Mouse (Mus musculus): ENCODE results near the gene Ccn5.

Ccn5 gene

DNA sequence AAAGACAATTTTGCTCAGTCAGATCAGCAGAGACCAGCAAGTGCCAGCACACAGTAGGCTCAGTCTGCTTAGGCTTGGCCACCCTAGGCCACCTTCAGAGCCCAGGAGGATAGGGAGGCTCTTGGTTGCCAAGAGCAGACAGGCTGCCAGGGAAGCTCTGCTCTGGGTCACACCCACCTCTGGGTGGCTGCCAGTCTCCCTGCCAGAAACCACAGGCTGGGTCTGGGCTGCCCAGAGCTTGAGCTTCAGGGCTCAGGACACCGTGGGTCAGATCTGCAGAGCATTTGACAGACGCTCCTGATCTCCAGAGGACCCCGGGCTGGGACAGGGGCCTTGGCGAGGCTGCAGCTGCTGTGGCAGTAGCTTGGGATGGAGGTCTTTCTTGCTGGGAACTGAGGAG lies at the start of gene Ccn5:
TSS of gene Ccn5 (plus strand) at position 255 of the 400 bp plus-strand sequence.
- no peak for DNase-seq (ENCODE audit: low spot score)

DNA sequence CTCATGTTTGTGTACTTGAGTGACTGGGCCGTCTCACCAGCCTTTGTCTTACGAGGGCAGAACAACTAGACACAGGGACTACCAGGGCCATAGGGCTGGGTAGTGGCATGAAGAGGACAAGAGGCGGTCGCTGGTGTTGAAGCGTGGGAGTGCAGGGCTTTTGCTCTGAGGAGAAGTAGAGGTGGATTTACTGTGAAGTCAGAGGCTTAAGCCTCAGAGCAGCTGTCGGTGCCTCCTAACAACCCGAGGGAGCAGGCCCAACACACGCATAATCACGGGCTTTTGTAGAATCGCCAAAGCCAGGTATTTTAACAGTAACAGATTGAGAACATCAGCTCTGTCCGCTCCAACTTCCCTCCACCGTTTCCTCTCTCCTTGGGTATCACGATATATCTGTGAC lies 44.0 kb upstream of the Ccn5 start:
- no peak for DNase-seq (ENCODE audit: low spot score)

DNA sequence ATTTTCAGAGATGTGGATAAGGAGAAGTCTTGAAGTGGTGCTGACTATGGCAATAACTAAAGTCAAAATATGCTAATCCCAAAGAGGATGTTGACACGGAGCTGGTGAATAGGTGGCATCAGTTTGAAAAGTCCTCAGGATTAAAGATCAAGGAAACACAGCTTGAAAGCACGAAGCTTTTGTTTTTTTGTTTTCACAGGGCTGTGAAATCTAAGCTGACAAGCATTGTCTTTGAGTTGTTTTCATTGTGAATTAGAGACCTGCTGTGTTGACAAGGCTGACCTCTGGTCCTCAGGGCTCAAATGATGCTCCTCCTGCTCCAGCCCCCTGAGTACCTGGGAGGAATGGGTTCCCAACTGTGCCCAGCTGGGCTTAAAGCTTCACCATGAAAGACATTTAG lies 43.6 kb upstream of the Ccn5 start:
- no peak for DNase-seq (ENCODE audit: low spot score)

DNA sequence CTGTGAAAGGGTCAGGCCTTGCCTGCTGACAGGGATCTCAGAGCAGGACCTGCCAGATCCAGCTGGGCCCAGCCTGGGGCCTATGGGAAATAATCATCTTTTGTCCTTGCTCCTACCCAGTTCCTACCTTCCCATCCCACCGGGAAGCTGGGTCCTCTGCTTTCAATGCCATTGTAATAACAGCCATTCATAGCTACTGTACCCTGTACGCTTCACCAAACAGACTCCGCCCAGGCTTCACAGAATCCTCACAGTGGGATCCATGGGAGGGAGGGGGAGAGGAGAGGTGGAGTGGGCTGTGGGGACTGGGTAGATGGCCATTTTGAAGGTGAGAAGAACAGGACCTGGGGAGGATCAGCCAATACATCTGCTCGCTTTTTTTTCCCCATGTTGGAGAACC lies 41.8 kb upstream of the Ccn5 start:
- no peak for DNase-seq (ENCODE audit: low spot score)

DNA sequence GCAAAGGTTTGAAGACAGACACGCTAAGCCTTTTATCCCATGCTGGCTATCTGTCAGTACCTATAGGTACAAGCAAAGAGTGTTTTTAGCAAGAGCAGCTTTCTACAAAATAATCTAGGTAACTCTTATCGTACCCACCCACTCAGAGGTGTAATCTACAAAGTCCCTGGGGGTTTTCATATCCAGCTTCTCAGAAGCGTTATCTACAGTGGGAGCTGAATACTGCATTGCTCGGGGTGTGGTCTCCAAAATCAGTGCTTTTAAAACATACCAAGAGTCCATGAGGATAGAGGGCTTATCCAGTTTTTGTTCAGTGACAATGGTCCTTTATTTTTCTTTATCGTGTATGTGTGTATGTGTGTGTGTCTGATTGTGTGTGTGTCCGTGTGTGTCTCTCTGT lies 37.3 kb upstream of the Ccn5 start:
- no peak for DNase-seq (ENCODE audit: low spot score)

DNA sequence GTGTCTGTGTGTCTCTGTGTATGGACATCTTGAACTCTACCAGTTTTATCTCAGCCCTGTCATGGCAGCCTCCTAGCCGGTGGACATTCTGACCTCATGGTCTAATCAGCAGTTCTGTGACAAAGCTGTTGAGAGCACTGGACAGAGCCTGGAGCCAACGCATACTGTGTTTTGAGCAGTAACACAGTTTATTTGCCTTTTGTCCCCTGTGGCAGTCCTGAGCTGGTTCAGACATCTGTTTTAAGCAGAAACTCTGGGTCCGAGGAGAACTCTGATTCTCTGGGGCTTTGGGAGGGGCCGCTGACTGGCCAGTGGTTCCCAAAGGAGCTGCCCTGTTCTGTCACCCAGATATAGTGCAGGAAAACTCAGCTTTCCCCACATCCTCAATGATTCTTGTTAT lies 36.8 kb upstream of the Ccn5 start:
- no peak for DNase-seq (ENCODE audit: low spot score)

DNA sequence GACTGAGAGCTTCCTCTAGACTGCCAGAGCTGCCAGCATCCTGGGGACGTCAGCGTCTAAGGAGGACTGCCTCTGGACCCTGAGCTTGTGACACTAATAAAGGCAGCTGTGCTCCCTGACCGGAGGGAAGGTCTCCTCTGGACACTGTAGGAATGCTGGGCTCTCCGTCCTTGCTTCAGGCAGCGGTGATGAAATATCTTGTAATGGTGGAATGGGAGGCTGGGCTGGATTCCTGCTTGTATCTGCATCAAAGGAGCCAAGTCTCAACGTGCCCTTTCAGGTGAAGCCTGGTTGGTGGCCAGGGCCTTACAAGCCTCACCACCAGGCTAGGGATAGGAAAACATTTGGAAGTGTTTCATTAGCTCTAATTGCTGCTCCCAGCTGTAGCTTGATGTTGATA lies 33.6 kb upstream of the Ccn5 start:
- DNase-seq (ENCODE audit: low spot score): no peak

DNA sequence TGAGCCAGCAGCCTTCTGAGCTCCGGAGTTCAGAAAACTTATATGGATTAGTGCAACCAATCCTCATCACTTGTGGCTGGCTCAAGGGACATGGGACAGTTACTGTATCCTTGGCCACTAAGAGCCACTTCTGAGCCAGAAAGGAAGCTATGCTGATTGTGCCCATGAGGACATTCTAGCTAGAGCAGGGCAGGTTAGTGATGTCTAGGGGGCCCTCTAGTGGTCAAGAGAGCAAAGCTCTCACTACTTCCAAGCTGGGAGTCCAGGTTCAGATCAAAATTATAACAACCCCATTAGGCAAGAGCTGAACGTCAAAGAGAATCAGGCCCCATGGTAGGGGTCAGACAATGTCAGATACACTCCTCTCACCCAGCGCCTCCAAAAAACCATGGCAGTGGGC lies 33.0 kb upstream of the Ccn5 start:
- peak; percentile 54 for DNase-seq (ENCODE audit: low spot score)

DNA sequence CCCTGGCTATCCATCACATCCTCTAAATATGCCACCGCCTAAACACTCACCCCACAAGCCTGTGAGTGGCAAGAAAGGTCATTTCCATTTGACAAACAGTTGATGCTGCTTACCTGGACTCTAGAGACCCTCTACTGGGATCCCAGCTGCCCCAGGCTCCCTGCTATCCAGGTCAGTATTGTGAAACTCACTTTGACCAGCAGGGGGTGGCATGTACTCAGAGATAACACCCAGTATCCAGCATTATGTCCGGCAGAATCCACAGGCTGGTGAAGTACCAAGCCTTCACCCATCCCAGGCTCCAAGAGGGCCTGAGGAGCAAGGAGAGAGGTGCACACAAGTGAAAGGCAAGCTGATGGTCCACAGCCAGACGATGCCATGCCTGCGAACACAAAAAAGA lies 32.2 kb upstream of the Ccn5 start:
- peak; percentile 57 for DNase-seq (ENCODE audit: low spot score)

DNA sequence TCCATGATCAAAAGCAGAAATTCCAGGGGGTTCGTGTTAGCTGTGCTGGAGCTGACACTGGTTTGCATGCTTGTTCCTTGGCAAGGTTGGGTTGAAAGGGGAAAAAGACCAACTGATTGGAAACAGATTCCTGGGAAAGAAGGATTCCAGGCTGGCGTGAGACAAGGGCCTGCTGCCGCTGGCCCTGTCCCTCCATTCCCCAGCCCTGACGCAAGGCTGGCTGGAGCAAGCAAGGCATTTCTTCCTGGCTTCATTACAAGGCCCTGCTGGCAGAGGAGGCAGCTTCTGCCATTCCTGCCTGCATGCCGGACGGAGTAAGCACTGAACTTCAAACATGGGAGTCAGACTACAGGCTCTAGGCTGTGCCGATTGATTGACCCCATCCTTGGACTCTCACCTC lies 22.2 kb upstream of the Ccn5 start:
- no peak for DNase-seq (ENCODE audit: low spot score)

DNA sequence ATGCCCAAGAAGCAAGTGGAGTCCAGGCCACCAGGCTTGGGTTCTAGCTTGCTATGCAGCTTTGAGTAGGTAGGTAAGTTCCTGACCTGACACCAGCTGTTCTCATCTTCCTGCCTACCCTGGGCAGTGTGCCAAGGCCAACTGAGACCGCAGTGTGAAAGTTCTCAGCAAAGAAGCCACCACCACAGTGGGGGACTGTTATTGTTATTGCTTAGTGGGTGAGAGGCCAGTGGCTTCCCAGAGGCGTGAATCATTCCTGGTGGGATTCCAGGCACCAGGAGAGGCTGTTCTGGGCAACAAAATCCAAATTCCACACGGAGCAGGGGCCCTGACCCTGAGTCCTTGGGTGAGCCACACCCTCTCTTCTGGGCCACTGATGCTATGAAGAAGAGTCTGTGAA lies 19.8 kb upstream of the Ccn5 start:
- no peak for DNase-seq (ENCODE audit: low spot score)

DNA sequence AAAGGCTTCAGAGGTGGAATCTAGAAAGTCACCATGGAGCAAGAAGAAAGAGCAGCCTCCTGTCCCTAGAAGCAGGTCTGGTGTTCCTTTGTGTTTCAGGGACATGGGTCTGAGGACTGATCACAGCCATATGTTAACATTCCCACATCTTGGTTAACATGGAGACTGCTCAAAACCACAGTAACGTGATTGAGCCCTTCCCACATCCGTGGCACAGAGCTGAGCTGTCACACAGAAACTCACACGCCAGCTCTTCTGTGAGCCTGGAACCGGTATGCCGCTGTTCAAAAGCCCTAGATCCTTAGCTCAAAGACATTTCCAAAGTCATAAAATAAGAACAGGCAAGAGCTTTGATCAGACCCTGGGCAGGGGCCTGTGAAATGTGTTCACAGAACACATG lies 19.3 kb upstream of the Ccn5 start:
- DNase-seq (ENCODE audit: low spot score): no peak

DNA sequence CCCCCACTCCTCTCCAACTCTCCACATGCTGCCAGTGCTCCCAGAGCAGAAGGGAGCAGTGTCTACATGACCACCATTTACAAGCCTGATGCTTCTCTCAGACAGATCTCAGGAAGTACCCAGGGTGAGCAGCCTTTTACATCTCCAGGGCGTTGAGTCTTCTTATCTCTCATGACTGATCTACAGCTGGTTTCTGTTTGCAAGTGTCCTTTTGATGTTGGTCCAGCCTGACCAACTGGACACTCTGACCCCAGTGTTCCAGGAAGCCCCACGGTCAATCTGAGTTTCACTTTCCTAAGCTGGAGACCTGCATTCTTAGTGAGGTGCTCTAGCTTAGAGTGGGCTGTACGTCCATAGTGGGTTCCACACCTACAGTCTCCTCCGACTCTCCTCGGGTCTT lies 16.8 kb upstream of the Ccn5 start:
- DNase-seq (ENCODE audit: low spot score): no peak

DNA sequence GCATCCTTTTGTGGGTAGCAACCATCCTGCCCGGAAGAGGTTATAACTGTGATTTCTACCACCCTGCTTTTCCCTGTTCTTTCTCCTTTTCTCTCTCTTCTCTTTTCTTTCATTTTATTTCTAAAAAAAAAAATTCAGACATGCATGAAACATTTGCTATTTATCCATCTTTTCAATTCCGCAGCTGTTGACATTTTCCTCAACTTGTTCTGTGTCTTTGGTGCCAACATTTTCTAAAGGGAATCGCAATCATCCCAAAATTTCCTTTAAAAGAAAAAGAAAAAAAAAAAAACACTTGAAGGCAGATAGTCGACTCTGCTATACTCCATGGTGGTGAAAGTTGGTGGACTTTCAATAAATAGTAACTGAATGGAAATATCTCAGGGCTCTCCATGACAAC lies 11.5 kb upstream of the Ccn5 start:
- no peak for DNase-seq (ENCODE audit: low spot score)

DNA sequence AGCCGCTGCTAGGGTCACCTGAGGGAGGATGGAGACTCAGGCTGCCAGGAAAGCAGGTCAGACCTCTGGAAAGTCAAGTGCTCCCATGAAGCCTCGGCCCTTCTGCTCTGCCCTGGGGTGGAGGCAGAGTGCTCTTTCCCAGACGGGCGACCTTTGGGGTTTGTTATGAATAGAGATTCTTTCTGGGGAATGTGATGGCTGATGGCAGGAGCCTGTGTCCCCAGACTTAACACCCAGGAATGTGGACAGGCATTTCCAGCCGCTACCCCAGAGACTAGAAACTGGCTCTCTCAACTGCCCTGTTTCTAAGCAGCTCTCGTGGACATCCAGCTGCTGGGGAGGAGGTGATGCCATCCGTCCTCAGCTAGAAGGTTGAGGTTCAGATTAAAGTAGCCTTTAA lies 11.0 kb upstream of the Ccn5 start:
- no peak for DNase-seq (ENCODE audit: low spot score)

DNA sequence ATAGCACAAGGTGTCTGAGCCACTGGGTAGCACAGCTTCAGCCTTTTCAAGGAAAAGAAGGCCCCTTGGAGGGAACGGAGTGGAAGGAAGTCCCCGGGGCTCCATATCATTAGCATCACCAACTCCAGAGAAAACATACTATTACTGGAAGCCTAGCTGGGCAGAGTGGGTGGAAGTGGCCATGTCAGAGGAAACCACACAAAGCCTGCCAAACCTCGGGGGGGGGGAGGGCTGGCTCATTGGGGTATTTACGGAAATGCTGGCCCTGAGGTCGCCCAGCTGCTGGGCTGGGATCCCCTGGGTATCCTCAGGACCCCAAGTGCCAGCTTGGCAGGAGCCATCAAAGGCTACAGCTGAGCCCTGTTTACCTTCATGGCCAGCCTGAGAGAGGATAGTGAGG lies 7.6 kb upstream of the Ccn5 start:
- DNase-seq (ENCODE audit: low spot score): no peak

DNA sequence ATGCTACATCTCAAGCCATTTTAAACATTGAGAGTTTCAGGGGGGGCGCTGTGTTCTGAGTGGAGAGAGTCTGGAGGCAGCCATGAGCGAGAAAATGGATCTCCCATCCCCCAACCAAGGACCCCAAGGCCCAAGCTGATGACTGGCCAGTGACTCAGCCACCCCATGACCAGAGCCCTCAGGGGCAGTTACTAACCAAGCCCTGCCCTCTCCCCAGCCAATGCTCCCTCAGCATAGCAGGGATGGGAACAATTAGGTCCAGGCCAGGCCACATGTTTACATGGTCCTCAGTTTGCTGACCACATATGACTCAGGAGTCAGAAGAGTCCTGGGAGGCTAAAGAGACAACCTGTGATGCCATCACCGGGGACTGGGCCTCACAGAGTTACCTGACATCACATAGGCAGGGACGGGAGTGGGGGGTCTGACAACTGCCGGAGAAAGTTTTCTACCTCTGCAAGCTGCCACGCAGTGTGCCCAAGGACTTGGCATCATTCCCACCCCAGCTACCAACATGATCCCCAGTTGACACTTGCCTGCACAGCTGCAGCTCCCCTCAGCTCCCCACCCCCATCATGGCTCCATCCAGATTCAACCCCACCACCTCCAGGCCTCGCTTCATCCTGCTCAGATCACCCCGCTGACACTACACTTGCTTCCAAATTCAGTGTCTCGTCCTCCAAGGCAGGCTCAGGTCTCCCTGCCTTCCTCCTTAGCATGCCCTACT lies 5.8 kb upstream of the Ccn5 start:
- no peak for DNase-seq (ENCODE audit: low spot score)

DNA sequence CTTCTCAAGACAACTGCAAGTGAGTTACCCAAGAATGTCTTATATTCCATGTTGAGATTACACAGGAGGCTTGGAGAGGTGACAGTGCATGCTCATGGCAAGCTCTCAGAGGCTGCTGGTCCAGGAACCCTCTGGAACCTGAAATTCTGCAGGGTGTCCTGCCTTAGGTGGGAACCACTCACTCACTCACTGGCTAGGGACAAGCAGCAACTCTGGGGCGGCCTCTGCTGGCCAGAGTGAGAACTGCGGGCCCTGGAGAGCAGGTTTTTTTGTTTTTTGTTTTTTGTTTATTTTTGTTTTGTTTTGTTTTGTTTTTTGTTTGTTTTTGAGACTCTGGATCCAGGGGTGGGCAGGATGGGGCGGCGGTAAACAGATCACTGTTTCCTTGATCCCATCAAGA lies 2.6 kb downstream of the Ccn5 start:
- DNase-seq (ENCODE audit: low spot score): no peak

DNA sequence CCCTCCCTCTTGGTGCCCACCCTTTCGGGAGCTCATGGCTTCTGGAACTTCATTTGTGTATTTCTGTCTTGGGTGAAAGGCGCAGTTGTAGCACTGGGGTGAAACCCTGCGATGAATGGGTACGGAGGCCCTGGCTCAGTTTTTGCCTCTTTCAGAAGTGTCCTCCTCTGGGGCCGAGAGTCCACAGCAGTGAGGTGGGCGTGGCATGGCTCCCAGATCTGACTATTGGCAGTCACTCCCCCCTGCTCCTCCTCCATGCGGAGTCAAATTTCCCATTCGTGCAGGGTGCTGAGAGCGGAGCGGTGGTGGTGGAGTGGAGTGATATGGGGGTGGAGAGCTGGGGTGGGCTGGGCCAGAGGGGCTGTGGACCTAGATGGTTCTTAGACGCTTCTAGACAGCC lies 3.1 kb downstream of the Ccn5 start:
- no peak for DNase-seq (ENCODE audit: low spot score)

DNA sequence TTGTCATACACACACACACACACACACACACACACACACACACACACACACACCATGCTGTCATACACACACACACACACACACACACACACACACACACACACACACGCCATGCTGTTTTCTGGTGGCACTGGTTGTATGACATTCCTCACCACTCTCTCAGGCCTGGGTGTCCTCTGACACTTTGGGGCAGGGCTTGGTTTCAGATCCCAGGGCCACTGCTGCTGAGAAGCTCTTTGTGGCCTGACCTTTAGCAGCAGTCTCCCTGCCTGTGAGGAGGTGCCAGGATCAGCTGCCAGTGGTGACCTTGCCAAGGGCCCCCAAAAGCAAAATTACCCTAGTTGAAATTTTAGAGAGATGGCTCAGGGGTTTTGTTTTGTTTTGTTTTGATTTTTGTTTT lies 5.2 kb downstream of the Ccn5 start:
- no peak for DNase-seq (ENCODE audit: low spot score)

DNA sequence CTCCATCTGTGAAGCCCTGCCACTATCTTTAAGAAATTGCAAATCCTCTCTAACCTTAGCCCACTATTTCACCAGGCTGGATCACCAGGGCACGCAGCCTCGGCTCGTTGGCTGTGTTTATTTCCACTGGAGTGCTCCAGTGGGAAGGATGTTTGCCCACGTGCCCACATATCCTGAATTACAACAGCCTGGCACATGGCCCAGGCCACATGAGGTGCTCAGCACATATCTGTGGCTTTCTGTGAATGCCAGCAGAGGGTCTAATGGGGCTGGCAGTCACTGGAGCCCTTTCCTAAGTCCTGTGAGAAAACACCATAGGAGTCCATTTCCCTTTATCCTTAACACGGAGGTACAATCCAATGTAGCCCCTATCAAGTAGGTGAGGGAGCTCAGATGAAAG lies 5.8 kb downstream of the Ccn5 start:
- no peak for DNase-seq (ENCODE audit: low spot score)

DNA sequence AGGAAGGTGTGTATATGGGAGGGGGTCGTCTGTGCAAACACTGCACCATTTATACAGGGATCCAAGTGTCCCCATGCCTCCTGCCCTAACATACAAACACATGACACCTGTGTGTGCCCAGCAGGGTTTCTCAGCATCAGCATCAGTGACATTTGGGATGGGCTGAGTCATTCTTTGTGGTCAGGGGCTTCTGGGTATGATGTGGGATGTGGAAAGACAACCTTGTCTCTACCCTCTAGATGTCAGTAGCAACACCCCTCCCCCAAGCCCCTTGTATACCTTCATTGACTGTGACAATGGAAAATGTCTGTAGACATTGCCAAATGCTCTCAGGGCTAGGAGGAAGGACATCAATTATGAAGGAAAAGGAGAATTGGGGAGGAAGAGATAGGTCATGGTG lies 10.5 kb downstream of the Ccn5 start:
- no peak for DNase-seq (ENCODE audit: low spot score)

DNA sequence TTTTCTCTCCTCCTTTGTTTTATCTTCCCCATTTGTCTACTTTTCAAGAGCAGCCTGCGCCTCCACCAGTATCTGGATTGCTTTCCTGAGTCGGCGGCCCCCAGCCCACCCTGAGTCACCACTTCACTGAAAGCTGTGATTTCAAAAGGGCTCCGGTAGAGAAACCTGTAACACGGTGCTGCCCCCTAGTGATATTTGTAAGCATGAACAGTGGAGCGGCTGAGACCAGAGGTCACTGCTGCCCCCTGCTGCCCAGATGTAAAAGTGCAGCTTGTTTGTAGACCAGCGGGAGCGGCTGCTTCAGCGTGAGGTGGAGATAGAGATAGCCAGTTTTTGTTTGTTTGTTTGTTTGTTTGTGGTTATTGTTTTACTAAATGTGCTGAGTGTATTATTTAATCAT lies 17.4 kb downstream of the Ccn5 start:
- DNase-seq (ENCODE audit: low spot score): peak; percentile 53

DNA sequence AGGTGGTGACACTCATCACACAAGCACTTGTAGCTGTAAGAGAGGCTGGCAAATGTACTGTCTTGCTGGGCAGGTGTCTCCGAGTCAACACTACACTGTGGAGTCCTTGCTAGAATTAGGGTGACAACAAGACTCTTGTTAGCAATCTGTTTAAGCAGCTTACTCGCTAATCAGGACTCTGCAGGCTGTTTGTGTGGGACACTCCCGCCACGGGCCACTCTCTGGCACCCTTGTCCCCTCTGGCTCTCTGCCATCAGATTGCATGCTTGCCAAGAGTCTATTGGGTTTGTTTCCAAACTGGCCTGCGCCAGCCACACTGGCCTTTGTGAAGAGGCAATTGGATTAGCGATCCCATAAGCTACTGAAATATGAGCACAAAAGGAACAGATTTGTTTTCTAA lies 18.9 kb downstream of the Ccn5 start:
- DNase-seq (ENCODE audit: low spot score): no peak

DNA sequence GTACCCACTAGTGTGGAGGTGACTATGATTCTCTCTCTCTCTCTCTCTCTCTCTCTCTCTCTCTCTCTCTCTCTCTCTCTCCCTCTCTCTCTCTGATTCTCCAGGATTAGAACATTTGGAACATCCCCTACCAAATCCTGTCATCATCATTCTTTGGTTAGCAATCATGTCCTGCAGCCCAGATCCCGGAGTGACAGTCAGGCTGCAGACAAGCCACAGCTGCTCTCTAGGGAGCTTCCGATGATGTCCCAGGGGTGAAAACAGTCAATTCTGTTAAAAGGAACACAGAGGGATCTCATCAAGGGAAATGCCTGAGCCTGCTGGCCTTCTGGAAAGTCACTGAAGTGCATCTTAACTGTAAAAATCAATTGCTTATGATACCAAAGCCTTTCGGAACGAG lies 21.4 kb downstream of the Ccn5 start:
- DNase-seq (ENCODE audit: low spot score): no peak
